Mouse (Mus musculus) heart, postnatal 0 days (tissue): Measurements from ENCODE around the gene Tgoln1. TPM values are rescaled to one million over a fixed set of nuclear protein-coding genes. Genes with fewer than 3 reads are reported as not detected.

ENCODE experiments used
- ATAC-seq: fragments of 200-750 bp; cut with Nextera tagmentation; 2 replicates; pipeline ENCODE4 v1.8.0; 2017; ENCODE audit warnings: low read depth, moderate number of reproducible peaks, moderate library complexity; ENCODE audit not compliant: insufficient read depth
- DNase-seq: peaks from one replicate; pipeline ENCODE4 v3.0.0-alpha.2; 2016; ENCODE audit warnings: low spot score
- H3K27ac ChIP-seq: fragments of 300-500 bp; sonication (generic); 2 replicates; pipeline ENCODE4 v1.5.1; 2014; ENCODE audit warnings: low read depth, mild to moderate bottlenecking
- H3K27me3 ChIP-seq: fragments of 300-500 bp; sonication (generic); 2 replicates; pipeline ENCODE4 v1.6.1; 2014; ENCODE audit warnings: low read length, mixed read lengths; ENCODE audit not compliant: control insufficient read depth, insufficient read depth
- H3K36me3 ChIP-seq: fragments of 300-500 bp; sonication (generic); replicated peaks from 2 replicates; pipeline ENCODE4 v1.6.1; 2014; ENCODE audit warnings: low read length, mixed read lengths; ENCODE audit not compliant: control insufficient read depth, insufficient read depth
- H3K4me1 ChIP-seq: fragments of 300-500 bp; sonication (generic); 2 replicates; pipeline ENCODE4 v1.6.1; 2014; ENCODE audit warnings: antibody characterized with exemption; ENCODE audit not compliant: control insufficient read depth, insufficient read depth
- H3K4me2 ChIP-seq: fragments of 300-500 bp; sonication (generic); 2 replicates; pipeline ENCODE4 v1.6.1; 2014; ENCODE audit warnings: low read depth, mild to moderate bottlenecking, low read length, moderate library complexity
- H3K4me3 ChIP-seq: fragments of 300-500 bp; sonication (generic); 2 replicates; pipeline ENCODE4 v1.5.1; 2014; ENCODE audit warnings: low read depth, low read length
- H3K9ac ChIP-seq: fragments of 300-500 bp; sonication (generic); replicated peaks from 2 replicates; pipeline ENCODE4 v1.6.1; 2014; ENCODE audit warnings: low read depth, low read length, mixed read lengths
- H3K9me3 ChIP-seq: fragments of 300-500 bp; sonication (generic); replicated peaks from 2 replicates; pipeline ENCODE4 v1.6.1; 2016; ENCODE audit warnings: low read length; ENCODE audit not compliant: control insufficient read depth
- CTCF ChIP-seq: IDR thresholded peaks from 2 replicates; pipeline ENCODE4 v1.5.1; 2016; ENCODE audit warnings: antibody characterized with exemption, control low read depth, low read depth
- EP300 ChIP-seq: IDR thresholded peaks from 2 replicates; pipeline ENCODE4 v1.6.1; 2016; ENCODE audit warnings: antibody characterized with exemption, low read depth
- WGBS: fragments of 180-500 bp; shearing (Covaris S2); extraction: QIAGEN DNeasy Blood & Tissue Kit; methylation state at CpG from one replicate; pipeline ENCODE4 v1.1.7; 2014; 5-methylcytosine and 5-hydroxymethylcytosine counted together
- polyA plus RNA-seq: library from polyadenylated mRNA; unstranded; fragments of >200 nt; fragmentation: Nextera tagmentation; extraction: Ambion mirVana; gene quantifications from 2 replicates; pipeline ENCODE4 v1.2.1, GENCODE M21; 2015
- total RNA-seq: library from RNA; depleted of rRNA; stranded (reverse); fragments of >200 nt; gene quantifications from 2 replicates; pipeline ENCODE4 v1.2.3, GENCODE M21; 2014; ENCODE audit warnings: low replicate concordance; rRNA removed

Gene Tgoln1
- total and polyA plus RNA-seq, 2 experiments from 2014 or later = 16.4 to 21.3 TPM

DNA sequence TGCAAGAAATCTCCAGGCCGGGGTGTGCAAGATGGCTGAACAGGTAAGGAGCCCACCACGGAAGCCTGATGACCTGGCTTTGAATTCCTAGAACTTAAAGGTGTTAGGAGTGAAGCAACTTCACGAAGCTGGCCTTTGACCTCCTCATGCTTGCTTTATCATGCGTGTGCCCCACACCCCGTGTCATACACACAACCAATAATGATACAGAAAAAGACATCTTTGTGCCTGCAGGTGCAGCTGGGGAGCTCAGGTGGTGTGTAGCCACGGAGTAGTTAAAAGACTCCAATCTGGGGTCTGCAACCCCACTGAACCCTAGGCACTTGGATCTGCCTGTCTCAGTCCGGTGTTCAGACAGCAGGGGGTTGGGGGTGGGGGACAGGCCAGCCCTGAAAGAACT, 51.3 kb downstream of the Tgoln1 start:
- ATAC-seq = no peak
- TF ChIP-seq EP300 (no peak), CTCF (no peak)
- 77% methylated on average over 7 of the region's 7 CpGs for WGBS
- no peak overlapping the region for H3K4me3 ChIP-seq
- H3K4me2 ChIP-seq = no peak overlapping the region
- H3K9ac ChIP-seq = no peak overlapping the region
- H3K27ac ChIP-seq = no peak overlapping the region
- H3K27me3 ChIP-seq = no peaks in the 10 kb centered on the region
- DNase-seq = no peak
- H3K36me3 ChIP-seq = 0 out of 2 replicates have a peak, but pooled peaks cover 11% of the 10 kb centered on the region
- H3K9me3 ChIP-seq = no peaks in the 10 kb centered on the region
- peaks cover 5% of the 10 kb centered on the region for H3K4me1 ChIP-seq

DNA sequence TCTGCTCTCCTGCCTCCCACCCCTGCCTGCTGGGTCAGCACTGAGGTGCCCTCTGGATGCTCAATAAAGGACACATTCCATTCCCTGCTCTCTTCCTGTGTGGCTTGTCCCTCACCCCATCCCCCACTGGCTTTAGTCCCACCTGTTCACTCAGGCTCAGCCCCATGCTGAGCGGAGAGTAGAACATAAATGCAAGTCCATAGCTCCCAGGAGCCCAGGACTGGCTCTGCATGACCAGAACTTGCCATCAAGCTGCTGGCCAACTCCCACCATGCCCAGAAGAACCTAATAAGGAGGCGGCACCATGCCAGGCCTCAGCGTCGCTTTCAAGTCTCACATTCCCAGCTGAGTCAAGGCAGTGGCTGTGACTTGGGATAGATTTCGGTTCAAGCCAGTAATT, 53.9 kb downstream of the Tgoln1 start:
- H3K27ac ChIP-seq = no peak overlapping the region
- no peak for DNase-seq
- H3K27me3 ChIP-seq = no peaks in the 10 kb centered on the region
- no peaks in the 10 kb centered on the region for H3K9me3 ChIP-seq
- no peaks in the 10 kb centered on the region; the same call in 1 of the 2 replicates for H3K4me1 ChIP-seq
- H3K36me3 ChIP-seq = 0 out of 2 replicates have a peak, but pooled peaks cover 5% of the 10 kb centered on the region
- peak; percentile 29; the same call in 1 of the 2 replicates for ATAC-seq
- no peak overlapping the region for H3K4me3 ChIP-seq
- H3K4me2 ChIP-seq = no peak overlapping the region
- TF ChIP-seq CTCF (no peak), EP300 (no peak)
- WGBS = 82% methylated on average over 5 of the region's 5 CpGs
- H3K9ac ChIP-seq = no peak overlapping the region; the same call in 1 of the 2 replicates

DNA sequence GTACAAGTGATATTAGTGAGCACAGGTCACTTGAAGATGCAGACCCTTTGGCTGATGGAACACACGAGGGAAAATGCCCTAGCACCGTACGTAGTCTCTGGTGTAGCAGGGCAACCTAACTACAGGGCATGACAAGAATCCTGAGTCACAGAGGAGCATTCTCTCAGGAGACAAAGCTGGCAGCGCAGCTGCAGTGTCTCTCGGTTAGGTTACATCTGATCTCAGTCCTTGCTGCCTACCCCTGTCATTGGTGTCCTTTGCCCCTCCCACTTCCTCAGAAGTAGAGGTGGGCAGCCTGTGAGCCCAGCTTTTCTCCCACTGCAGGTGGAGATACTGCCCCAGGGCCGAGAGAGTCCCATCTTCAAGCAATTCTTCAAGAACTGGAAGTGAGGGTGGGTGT, 54.3 kb downstream of the Tgoln1 start:
- no peaks in the 10 kb centered on the region for H3K9me3 ChIP-seq
- WGBS = 63% methylated on average over 6 of the region's 6 CpGs
- TF ChIP-seq EP300 = no peak
- no peak for TF ChIP-seq CTCF
- no peak overlapping the region for H3K27ac ChIP-seq
- H3K4me2 ChIP-seq = no peak overlapping the region
- no peaks in the 10 kb centered on the region for H3K27me3 ChIP-seq
- 0 out of 2 replicates have a peak, but pooled peaks cover under 1% of the 10 kb centered on the region for H3K36me3 ChIP-seq
- H3K9ac ChIP-seq = no peak overlapping the region; the same call in 1 of the 2 replicates
- no peak overlapping the region for H3K4me3 ChIP-seq
- H3K4me1 ChIP-seq = no peaks in the 10 kb centered on the region; the same call in 1 of the 2 replicates
- DNase-seq (no peak), ATAC-seq (no peak)

DNA sequence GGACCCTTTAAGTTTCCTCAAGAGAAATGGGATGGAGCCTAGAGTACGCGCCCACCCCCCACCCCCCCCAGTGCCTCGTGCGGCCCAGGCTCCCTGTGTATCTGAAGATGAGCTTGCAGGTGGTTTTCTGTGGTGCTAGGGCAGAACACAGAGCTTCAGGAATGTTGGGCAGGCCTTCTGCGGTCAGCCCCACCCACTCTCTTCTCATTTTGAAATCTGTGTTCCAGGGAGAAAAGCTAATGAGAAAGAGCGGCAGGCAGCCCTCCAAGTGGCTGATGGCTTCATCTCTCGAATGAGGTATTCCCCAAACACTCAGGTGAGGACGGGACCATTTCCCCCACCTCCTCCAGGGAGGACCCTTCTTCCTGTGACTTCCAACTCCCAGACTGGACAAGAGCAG, 56.0 kb downstream of the Tgoln1 start:
- 79% methylated on average over 8 of the region's 8 CpGs for WGBS
- TF ChIP-seq EP300 = no peak
- TF ChIP-seq CTCF = no peak
- H3K9ac ChIP-seq = no peak overlapping the region
- no peak overlapping the region for H3K27ac ChIP-seq
- no peak overlapping the region for H3K4me2 ChIP-seq
- no peaks in the 10 kb centered on the region for H3K36me3 ChIP-seq
- no peaks in the 10 kb centered on the region for H3K27me3 ChIP-seq
- DNase-seq (no peak), ATAC-seq (no peak)
- no peaks in the 10 kb centered on the region; the same call in 1 of the 2 replicates for H3K4me1 ChIP-seq
- H3K9me3 ChIP-seq = no peaks in the 10 kb centered on the region
- no peak overlapping the region for H3K4me3 ChIP-seq

Other genes starting within 250 kb of the Tgoln1 start
- gene Vamp5, start 236.5 kb downstream of the Tgoln1 start, total RNA-seq = 19.5 and 39.8 TPM in 2 replicates
- 49.0 and 52.9 TPM in 2 replicates for gene Vamp5, start 236.5 kb downstream of the Tgoln1 start, polyA plus RNA-seq
- 69.8 and 109 TPM in 2 replicates for gene Vamp8, start 226.3 kb downstream of the Tgoln1 start, total RNA-seq
- gene Vamp8, start 226.3 kb downstream of the Tgoln1 start, polyA plus RNA-seq = 174 and 175 TPM in 2 replicates
- 16.8 and 21.9 TPM in 2 replicates for gene Ggcx, start 202.7 kb downstream of the Tgoln1 start, total RNA-seq
- gene Ggcx, start 202.7 kb downstream of the Tgoln1 start, polyA plus RNA-seq = 13.2 and 16.8 TPM in 2 replicates
- 111 and 123 TPM in 2 replicates for gene Mat2a, start 177.4 kb downstream of the Tgoln1 start, total RNA-seq
- gene Mat2a, start 177.4 kb downstream of the Tgoln1 start, polyA plus RNA-seq = 200 and 229 TPM in 2 replicates
- gene Sh2d6, start 95.3 kb downstream of the Tgoln1 start, total RNA-seq = not detected in 2 replicates
- gene Sh2d6, start 95.3 kb downstream of the Tgoln1 start, polyA plus RNA-seq = not detected in 2 replicates
- gene Capg, start 72.6 kb downstream of the Tgoln1 start, total RNA-seq = 25.1 and 53.6 TPM in 2 replicates
- 24.9 and 25.9 TPM in 2 replicates for gene Capg, start 72.6 kb downstream of the Tgoln1 start, polyA plus RNA-seq
- gene Elmod3, start 18.6 kb downstream of the Tgoln1 start, total RNA-seq = 21.9 and 30.9 TPM in 2 replicates
- gene Elmod3, start 18.6 kb downstream of the Tgoln1 start, polyA plus RNA-seq = 17.6 and 18.6 TPM in 2 replicates
- 21.8 and 41.8 TPM in 2 replicates for gene Retsat, start 18.5 kb downstream of the Tgoln1 start, total RNA-seq
- 64.4 and 69.1 TPM in 2 replicates for gene Retsat, start 18.5 kb downstream of the Tgoln1 start, polyA plus RNA-seq
- gene Tcf7l1, start 172.3 kb upstream of the Tgoln1 start, total RNA-seq = 1.3 and 8.8 TPM in 2 replicates
- gene Tcf7l1, start 172.3 kb upstream of the Tgoln1 start, polyA plus RNA-seq = 9.0 and 9.2 TPM in 2 replicates